Mouse (Mus musculus) CH12.LX (cell line): ENCODE results near the gene Smyd3. TPM values are rescaled to one million over a fixed set of nuclear protein-coding genes. Genes with fewer than 3 reads are reported as not detected.

ENCODE experiments used
- DNase-seq: peaks from one replicate; pipeline ENCODE4 v3.0.0-alpha.2; 2013; ENCODE audit errors: extremely low read depth
- H3K27ac ChIP-seq: 2 replicates; pipeline ENCODE4 v1.5.1; 2012; ENCODE audit warnings: low read depth, mild to moderate bottlenecking, control low read depth, moderate library complexity; ENCODE audit not compliant: insufficient read depth
- H3K27me3 ChIP-seq: replicated peaks from 2 replicates; pipeline ENCODE3; 2012; ENCODE audit warnings: inconsistent platforms
- H3K36me3 ChIP-seq, 2 experiments: replicated peaks in 1 of 2; 2 replicates each; pipeline versions ENCODE3 to v1.6.1; 2012; ENCODE audit warnings: inconsistent platforms in 1 of 2, low read length in 1 of 2, mild to moderate bottlenecking in 1 of 2, mixed read lengths in 1 of 2, moderate library complexity in 1 of 2; ENCODE audit not compliant: control insufficient read depth in 1 of 2, insufficient read depth in 1 of 2
- H3K4me1 ChIP-seq, 2 experiments: 2 replicates each; pipeline ENCODE4 v1.6.1; 2012; ENCODE audit warnings: inconsistent platforms in 1 of 2, moderate library complexity in 1 of 2; ENCODE audit not compliant: insufficient read depth in 2 of 2, control insufficient read depth in 1 of 2
- H3K4me2 ChIP-seq: 2 replicates; pipeline ENCODE4 v1.6.1; 2012; ENCODE audit warnings: low read depth, mild to moderate bottlenecking, control low read depth; ENCODE audit not compliant: poor library complexity, insufficient read depth, severe bottlenecking
- H3K4me3 ChIP-seq, 3 experiments: fragments of 150-350 bp in 1 of 3; sonication (generic) in 1 of 3; replicated peaks in 1 of 3; 2 replicates each; pipeline versions ENCODE3 to v1.5.1; 2011 to 2012; ENCODE audit warnings: low read depth in 2 of 3, low read length in 2 of 3, mild to moderate bottlenecking in 2 of 3, moderate library complexity in 2 of 3, control low read depth in 1 of 3, improper control_type of control experiment in 1 of 3, inconsistent platforms in 1 of 3, mixed read lengths in 1 of 3; ENCODE audit not compliant: poor library complexity in 1 of 3
- H3K79me2 ChIP-seq: replicated peaks from 2 replicates; pipeline ENCODE4 v1.6.1; 2012; ENCODE audit warnings: mild to moderate bottlenecking, moderate library complexity; ENCODE audit not compliant: control insufficient read depth, poor library complexity, insufficient read depth, severe bottlenecking; ENCODE audit errors: extremely low read depth
- H3K9ac ChIP-seq: 2 replicates; pipeline ENCODE4 v1.6.1; 2012; ENCODE audit warnings: low read depth, mild to moderate bottlenecking, control low read depth, moderate library complexity; ENCODE audit not compliant: insufficient read depth
- H3K9me3 ChIP-seq: replicated peaks from 2 replicates; pipeline ENCODE3; 2012; ENCODE audit warnings: low read length, inconsistent platforms, mixed read lengths
- BHLHE40 ChIP-seq: IDR thresholded peaks from 2 replicates; pipeline ENCODE4 v1.6.1; 2011; ENCODE audit warnings: mild to moderate bottlenecking, low read depth, low read length, improper control_type of control experiment
- CHD1 ChIP-seq: IDR thresholded peaks from 2 replicates; pipeline ENCODE4 v1.6.1; 2012; ENCODE audit warnings: low read depth, low read length, improper control_type of control experiment, inconsistent platforms
- CHD2 ChIP-seq: IDR thresholded peaks from 2 replicates; pipeline ENCODE4 v1.6.1; 2011; ENCODE audit warnings: low read length, improper control_type of control experiment
- CTCF ChIP-seq, 2 experiments: IDR thresholded peaks in 1 of 2; conservative IDR thresholded peaks in 1 of 2; 2 replicates each; pipeline ENCODE4 v1.5.1; 2011 to 2012; ENCODE audit warnings: low read depth in 2 of 2, low read length in 2 of 2, improper control_type of control experiment in 1 of 2, inconsistent platforms in 1 of 2, mild to moderate bottlenecking in 1 of 2, moderate library complexity in 1 of 2
- ELF1 ChIP-seq: IDR thresholded peaks from 2 replicates; pipeline ENCODE4 v1.6.1; 2014; ENCODE audit warnings: low read depth, mild to moderate bottlenecking, inconsistent platforms, low read length, improper control_type of control experiment
- EP300 ChIP-seq: IDR thresholded peaks from 2 replicates; pipeline ENCODE4 v1.6.1; 2011; ENCODE audit warnings: low read length, improper control_type of control experiment
- ETS1 ChIP-seq: conservative IDR thresholded peaks from 2 replicates; pipeline ENCODE4 v1.6.1; 2012; ENCODE audit warnings: low read depth, mild to moderate bottlenecking, inconsistent platforms, low read length, improper control_type of control experiment, moderate library complexity
- HCFC1 ChIP-seq: IDR thresholded peaks from 2 replicates; pipeline ENCODE4 v1.6.1; 2012; ENCODE audit warnings: low read depth, mild to moderate bottlenecking, inconsistent platforms, low read length, improper control_type of control experiment
- IRF4 ChIP-seq: IDR thresholded peaks from 2 replicates; pipeline ENCODE4 v1.6.1; 2014; ENCODE audit warnings: low read depth, mild to moderate bottlenecking, inconsistent platforms, low read length, improper control_type of control experiment
- JUND ChIP-seq: conservative IDR thresholded peaks from 2 replicates; pipeline ENCODE4 v1.6.1; 2011; ENCODE audit warnings: low read depth, low read length, improper control_type of control experiment
- KAT2A ChIP-seq: IDR thresholded peaks from 2 replicates; pipeline ENCODE4 v1.6.1; 2012; ENCODE audit warnings: low read length, improper control_type of control experiment, inconsistent platforms; ENCODE audit not compliant: insufficient replicate concordance
- MAFK ChIP-seq: IDR thresholded peaks from 2 replicates; pipeline ENCODE4 v1.6.1; 2011; ENCODE audit warnings: low read length, improper control_type of control experiment; ENCODE audit not compliant: insufficient replicate concordance
- MAZ ChIP-seq: IDR thresholded peaks from 2 replicates; pipeline ENCODE4 v1.6.1; 2012; ENCODE audit warnings: low read depth, mild to moderate bottlenecking, inconsistent platforms, low read length, improper control_type of control experiment, moderate library complexity
- NELFE ChIP-seq: IDR thresholded peaks from 2 replicates; pipeline ENCODE4 v1.6.1; 2011; ENCODE audit warnings: low read depth, low read length, improper control_type of control experiment
- POLR2A ChIP-seq: IDR thresholded peaks from 2 replicates; pipeline ENCODE4 v1.6.1; 2011; ENCODE audit warnings: low read depth, mild to moderate bottlenecking, improper control_type of control experiment, low read length
- RAD21 ChIP-seq: IDR thresholded peaks from 2 replicates; pipeline ENCODE4 v1.6.1; 2011; ENCODE audit warnings: low read depth, mild to moderate bottlenecking, low read length, improper control_type of control experiment, moderate library complexity
- RCOR1 ChIP-seq: conservative IDR thresholded peaks from 2 replicates; pipeline ENCODE4 v1.6.1; 2012; ENCODE audit warnings: low read depth, mild to moderate bottlenecking, inconsistent platforms, low read length, improper control_type of control experiment
- SIN3A ChIP-seq: IDR thresholded peaks from 2 replicates; pipeline ENCODE4 v1.6.1; 2012; ENCODE audit warnings: low read length, improper control_type of control experiment, inconsistent platforms
- TBP ChIP-seq: conservative IDR thresholded peaks from 2 replicates; pipeline ENCODE4 v1.6.1; 2011; ENCODE audit warnings: low read depth, low read length, improper control_type of control experiment
- UBTF ChIP-seq: IDR thresholded peaks from 2 replicates; pipeline ENCODE4 v1.6.1; 2012; ENCODE audit warnings: low read depth, mild to moderate bottlenecking, inconsistent platforms, low read length, improper control_type of control experiment, moderate library complexity
- USF1 ChIP-seq: IDR thresholded peaks from 2 replicates; pipeline ENCODE4 v1.6.1; 2014; ENCODE audit warnings: low read depth, mild to moderate bottlenecking, inconsistent platforms, low read length, improper control_type of control experiment
- USF2 ChIP-seq: conservative IDR thresholded peaks from 2 replicates; pipeline ENCODE4 v1.6.1; 2011; ENCODE audit warnings: low read depth, low read length, improper control_type of control experiment
- ZMIZ1 ChIP-seq: IDR thresholded peaks from 2 replicates; pipeline ENCODE4 v1.6.1; 2012; ENCODE audit warnings: low read depth, mild to moderate bottlenecking, inconsistent platforms, low read length, improper control_type of control experiment
- ZNF384 ChIP-seq: IDR thresholded peaks from 2 replicates; pipeline ENCODE4 v1.6.1; 2012; ENCODE audit warnings: low read depth, low read length, improper control_type of control experiment, inconsistent platforms
- dilution Hi-C: fragments of 300-500 bp; cut with MboI; formaldehyde crosslinking; loops from 2 replicates; pipeline ENCODE4 v1.14.3; 2020; ENCODE audit warnings: low sequenced_read_pairs; ENCODE audit not compliant: extremely low pct_unique_long_range_greater_than_20kb, extremely low pct_ligation_motif_present
- in situ Hi-C: fragments of 300-500 bp; cut with MboI; formaldehyde crosslinking; loops from 3 replicates; pipeline ENCODE4 v1.14.3; 2019; ENCODE audit warnings: low sequenced_read_pairs, low pct_ligation_motif_present, low pct_unique_long_range_greater_than_20kb, mixed read lengths
- polyA plus RNA-seq: library from polyadenylated mRNA; unstranded; fragments of >175 nt; gene quantifications from 2 replicates; pipeline ENCODE4 v1.2.1, GENCODE M21; 2012; ENCODE audit warnings: low read depth; ENCODE audit not compliant: insufficient read length
- total RNA-seq, 2 experiments: library from RNA; depleted of rRNA; stranded (reverse); fragments of 300-350 nt in 1 of 2; fragments of >200 nt in 1 of 2; gene quantifications; 2 replicates each; pipeline ENCODE4 v1.2.3; 2012 to 2014

Gene Smyd3
- total and polyA plus RNA-seq, 3 experiments: 11.4 to 12.5 (median 11.8) TPM

DNA sequence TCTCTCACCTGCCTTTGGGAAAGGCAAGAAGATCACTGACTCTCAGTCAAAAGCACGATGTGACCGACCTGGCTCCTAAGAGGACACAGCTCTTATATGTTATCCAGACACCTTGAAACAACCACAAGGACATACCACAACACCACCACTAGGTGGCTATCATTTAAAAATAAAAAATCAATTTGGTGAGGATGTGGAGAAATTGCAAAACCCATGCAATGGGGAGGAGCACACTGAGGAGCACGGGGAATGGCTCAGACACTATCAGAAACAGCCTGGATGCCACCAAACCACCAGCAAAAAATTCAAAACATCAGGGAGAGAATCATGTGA lies 380.7 kb downstream of the Smyd3 start:
- H3K27me3 ChIP-seq: no peaks in the 10 kb centered on the region
- peaks cover 8% of the 10 kb centered on the region for H3K9me3 ChIP-seq
- H3K4me1 ChIP-seq: peaks cover 0 to 9% of the 10 kb centered on the region in 2 experiments; a peak in 3 of 4 replicates
- in situ Hi-C loops: no loop called here
- no peaks in the 10 kb centered on the region for H3K79me2 ChIP-seq
- peaks cover 0 to 4% of the 10 kb centered on the region in 2 experiments for H3K36me3 ChIP-seq
- no peak overlapping the region for H3K27ac ChIP-seq
- H3K9ac ChIP-seq: no peak overlapping the region
- no peak overlapping the region for H3K4me2 ChIP-seq
- no peak for DNase-seq
- TF ChIP-seq JUND (no peak), CTCF (conservative IDR thresholded peaks at IDR 0.05 in 1 of 2, IDR thresholded peaks at IDR 0.05 in 1 of 2; ENCODE audit: low read depth in 2 of 2, low read length in 2 of 2) (peak in 1 of 2 experiments; percentile 25; a peak in 1 of 4 replicates), USF1 (no peak), CHD1 (no peak), MAFK (no peak)
- TF ChIP-seq, all 38 proteins: peak for 1
- dilution Hi-C loops: no loop called here
- H3K4me3 ChIP-seq: no peak overlapping the region

DNA sequence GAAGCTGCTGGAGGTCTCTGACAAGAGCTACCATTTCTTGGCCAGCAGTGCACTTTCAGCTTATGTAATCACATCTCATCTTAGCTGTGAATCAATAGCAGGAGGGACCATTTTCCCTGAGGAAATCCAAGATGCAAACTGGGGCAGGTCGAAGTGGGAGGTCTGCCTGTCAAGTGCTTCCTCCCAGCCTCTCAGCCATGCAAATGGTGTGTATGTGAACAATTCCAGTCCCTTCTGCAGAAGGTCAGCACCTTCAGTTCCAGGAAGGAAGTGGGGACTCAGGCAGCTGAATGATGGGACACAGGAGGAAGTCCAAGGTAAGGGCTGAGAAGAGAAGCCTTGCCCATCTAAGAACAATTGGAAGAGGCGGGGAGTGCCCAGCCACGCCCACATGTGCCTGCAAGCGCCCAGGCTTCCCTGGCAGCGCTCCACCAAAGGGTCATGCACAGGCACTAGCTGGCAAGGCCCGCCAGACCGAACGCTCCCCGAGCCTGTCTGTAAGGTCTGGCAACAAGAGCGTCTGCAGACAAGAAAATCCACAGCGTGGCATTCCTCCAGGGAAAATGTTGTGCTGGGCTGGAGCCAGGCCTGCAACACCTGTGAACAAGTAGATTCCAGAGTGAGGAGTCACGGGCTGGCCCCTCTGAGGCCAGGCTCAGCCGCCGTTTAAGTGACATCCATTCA lies 381.2 kb downstream of the Smyd3 start:
- Histone ChIP-seq H3K4me2 (no peak overlapping the region), H3K36me3 (peaks cover 0 to 4% of the 10 kb centered on the region in 2 experiments), H3K27ac (no peak overlapping the region), H3K4me1 (peaks cover 0 to 9% of the 10 kb centered on the region in 2 experiments; a peak in 3 of 4 replicates), H3K9ac (no peak overlapping the region), H3K9me3 (peaks cover 8% of the 10 kb centered on the region)
- no peak for DNase-seq
- in situ Hi-C loops: no loop called here
- dilution Hi-C loops: no loop called here
- TF ChIP-seq ZNF384 (no peak), SIN3A (no peak), ZMIZ1 (no peak), CTCF (conservative IDR thresholded peaks at IDR 0.05 in 1 of 2, IDR thresholded peaks at IDR 0.05 in 1 of 2; ENCODE audit: low read depth in 2 of 2, low read length in 2 of 2) (no peak), EP300 (no peak), TBP (no peak), HCFC1 (no peak), MAZ (no peak), USF1 (no peak), RAD21 (no peak)
- TF ChIP-seq, all 38 proteins: peak for 0
- no peaks in the 10 kb centered on the region for H3K27me3 ChIP-seq
- no peaks in the 10 kb centered on the region for H3K79me2 ChIP-seq
- H3K4me3 ChIP-seq: no peak overlapping the region

DNA sequence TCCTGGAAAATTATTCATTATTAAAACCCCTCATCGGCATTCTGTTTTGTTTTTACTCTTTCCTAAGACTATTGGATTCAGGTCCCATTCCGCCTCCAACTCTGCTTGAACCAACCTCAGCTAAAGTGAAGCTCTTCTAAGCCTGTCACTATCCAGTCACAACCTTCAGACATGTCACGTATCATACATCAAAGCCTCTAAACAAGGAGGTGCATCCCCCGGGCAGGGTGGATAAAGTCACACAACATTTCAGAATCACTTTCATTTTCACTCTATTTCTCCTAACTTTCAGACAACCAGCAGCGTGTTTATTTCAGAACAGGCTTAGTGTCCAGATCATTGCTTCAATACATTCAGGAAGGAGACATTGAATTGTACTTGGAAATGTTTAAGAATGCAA lies 387.8 kb downstream of the Smyd3 start:
- no peak overlapping the region for H3K9ac ChIP-seq
- peaks cover 0 to 6% of the 10 kb centered on the region in 2 experiments for H3K36me3 ChIP-seq
- H3K4me3 ChIP-seq: no peak overlapping the region
- H3K4me1 ChIP-seq: peaks cover 2 to 4% of the 10 kb centered on the region in 2 experiments; a peak in 1 of 4 replicates
- H3K4me2 ChIP-seq: peak overlapping the region; percentile 11; the same call in 1 of the 2 replicates
- H3K9me3 ChIP-seq: peaks cover 8% of the 10 kb centered on the region
- H3K27me3 ChIP-seq: no peaks in the 10 kb centered on the region
- in situ Hi-C loops (no loop called here), dilution Hi-C loops (no loop called here)
- DNase-seq: no peak
- no peaks in the 10 kb centered on the region for H3K79me2 ChIP-seq
- no peak overlapping the region for H3K27ac ChIP-seq
- TF ChIP-seq ETS1: no peak
- no peak for TF ChIP-seq ZNF384
- no peak for TF ChIP-seq USF2
- TF ChIP-seq CTCF (conservative IDR thresholded peaks at IDR 0.05 in 1 of 2, IDR thresholded peaks at IDR 0.05 in 1 of 2; ENCODE audit: low read depth in 2 of 2, low read length in 2 of 2): no peak
- TF ChIP-seq ZMIZ1: no peak
- TF ChIP-seq UBTF: no peak
- TF ChIP-seq IRF4: no peak
- no peak for TF ChIP-seq KAT2A
- TF ChIP-seq RAD21: no peak
- TF ChIP-seq CHD2: no peak
- no peak for TF ChIP-seq ELF1
- TF ChIP-seq RCOR1: no peak
- TF ChIP-seq BHLHE40: no peak
- no peak for TF ChIP-seq NELFE
- TF ChIP-seq JUND: no peak
- TF ChIP-seq POLR2A: no peak
- TF ChIP-seq USF1: no peak
